Mouse (Mus musculus): ENCODE data around the gene Nrip2.

GRCm38 (mm10) chr6:128379636-128380035 is 19.5 kb upstream of the Nrip2 start:
- TF ChIP-seq JUND (conservative IDR thresholded peaks at IDR 0.05; ENCODE audit: low read depth, low read length) (no peak), ZNF384 (IDR thresholded peaks at IDR 0.05; ENCODE audit: low read depth, low read length) (no peak), POLR2AphosphoS2 (IDR thresholded peaks at IDR 0.05; ENCODE audit: low read depth, low read length) (no peak), POLR2A (IDR thresholded peaks at IDR 0.05; ENCODE audit: low read depth, low read length) (no peak), MXI1 (IDR thresholded peaks at IDR 0.05; ENCODE audit: low read depth, low read length) (no peak), TBP (conservative IDR thresholded peaks at IDR 0.05; ENCODE audit: low read depth, low read length) (no peak), EP300 (IDR thresholded peaks at IDR 0.05; ENCODE audit: low read length) (no peak), MAX (IDR thresholded peaks at IDR 0.05; ENCODE audit: low read length) (no peak), ZKSCAN1 (IDR thresholded peaks at IDR 0.05; ENCODE audit: borderline replicate concordance, low read depth, low read length) (no peak), CTCF (conservative IDR thresholded peaks at IDR 0.05 in 1 of 2, IDR thresholded peaks at IDR 0.05 in 1 of 2; ENCODE audit: low read depth in 2 of 2, low read length in 2 of 2) (no peak), UBTF (IDR thresholded peaks at IDR 0.05; ENCODE audit: low read depth, low read length) (no peak), USF2 (conservative IDR thresholded peaks at IDR 0.05; ENCODE audit: low read depth, low read length) (no peak)

All from CH12.LX (cell line).